ENCODE assay signal across 27 mouse cellular contexts in genomic region chr7:64166724-64167123, GRCm38 (mm10). TPM values are rescaled to one million over a fixed set of nuclear protein-coding genes. Genes with fewer than 3 reads are reported as not detected.
DNase-seq lines count a peak whose midpoint lies in the region; ATAC-seq and TF ChIP-seq lines count a peak whose summit lies in the region.
"Had no signal": no experiment of that assay in that cellular context is flagged by ENCODE, and none has a peak within 500 bp of the region (broad histone marks: within the 10 kb centered on the region; RNA-seq: fewer than 3 reads in every experiment).

No protein-coding gene starts in this region.

- no peak for ATAC-seq in heart, embryonic 12.5 days (ENCODE audit: insufficient number of reproducible peaks, low FRiP score)
- no peak for ATAC-seq in megakaryocyte, adult 5-6 weeks (ENCODE audit: poor library complexity, severe bottlenecking)
- peak; percentile 44; the same call in 1 of the 2 replicates for ATAC-seq in lung, embryonic 15.5 days (ENCODE audit: borderline replicate concordance, extremely low read depth, low FRiP score, low TSS enrichment)
- ATAC-seq: activated CD4-positive, CD25-positive, alpha-beta regulatory T cell, adult 4 months; forebrain, embryonic 15.5 days; hindbrain, embryonic 16.5 days; intestine, embryonic 16.5 days had no signal

- no peaks in the 10 kb centered on the region for H3K4me1 ChIP-seq in heart, embryonic 12.5 days (replicated peaks)
- H3K4me1 ChIP-seq in megakaryocyte, embryonic 14.5 days = peaks cover 25% of the 10 kb centered on the region
- no peaks in the 10 kb centered on the region for H3K4me1 ChIP-seq in lung, embryonic 15.5 days
- peaks cover 20% of the 10 kb centered on the region for H3K4me1 ChIP-seq in midbrain, embryonic 10.5 days
- H3K4me1 ChIP-seq: embryonic facial prominence, embryonic 13.5 days; forebrain, embryonic 15.5 days; liver, embryonic 13.5 days; stomach, embryonic 15.5 days had no signal

- no peaks in the 10 kb centered on the region for H3K79me2 ChIP-seq in myocyte (ENCODE audit: control insufficient read depth, insufficient read depth)

- DNase-seq in heart, adult 11 months = peak; percentile 94
- no peak for DNase-seq in midbrain, embryonic 10.5 days (ENCODE audit: low spot score)
- no peak for DNase-seq in layer of hippocampus, postnatal 10 days (ENCODE audit: low spot score in 2 of 2)
- DNase-seq: adrenal gland, postnatal 10 days; cerebellum, adult 11 months; cerebellum, postnatal 14 days; liver, embryonic 13.5 days; midbrain, embryonic 14.5 days; right cerebral cortex, postnatal 14 days; thymus, postnatal 14 days had no signal

- no peak overlapping the region for H3K4me3 ChIP-seq in heart, embryonic 12.5 days
- H3K4me3 ChIP-seq in megakaryocyte, embryonic 14.5 days (replicated peaks) = peak overlapping the region; percentile 31
- no peak overlapping the region for H3K4me3 ChIP-seq in lung, embryonic 15.5 days
- no peak overlapping the region for H3K4me3 ChIP-seq in myocyte
- H3K4me3 ChIP-seq in midbrain, embryonic 10.5 days = no peak overlapping the region
- H3K4me3 ChIP-seq: embryonic facial prominence, embryonic 13.5 days; forebrain, embryonic 15.5 days; limb, embryonic 13.5 days; liver, embryonic 13.5 days; neural tube, embryonic 15.5 days; stomach, embryonic 15.5 days had no signal

- H3K9ac ChIP-seq in heart, embryonic 12.5 days = no peak overlapping the region
- H3K9ac ChIP-seq in lung, embryonic 15.5 days = no peak overlapping the region
- H3K9ac ChIP-seq: embryonic facial prominence, embryonic 13.5 days; forebrain, embryonic 15.5 days; limb, embryonic 13.5 days; liver, embryonic 13.5 days; neural tube, embryonic 15.5 days; stomach, embryonic 15.5 days had no signal

- H3K9me3 ChIP-seq in heart, embryonic 12.5 days (replicated peaks) = no peaks in the 10 kb centered on the region
- no peaks in the 10 kb centered on the region for H3K9me3 ChIP-seq in megakaryocyte, embryonic 14.5 days
- no peaks in the 10 kb centered on the region for H3K9me3 ChIP-seq in lung, embryonic 15.5 days
- H3K9me3 ChIP-seq in midbrain, embryonic 10.5 days (replicated peaks) = no peaks in the 10 kb centered on the region
- H3K9me3 ChIP-seq: embryonic facial prominence, embryonic 13.5 days; forebrain, embryonic 15.5 days; G1E; limb, embryonic 13.5 days; liver, embryonic 13.5 days; neural tube, embryonic 15.5 days; stomach, embryonic 15.5 days had no signal

- no peak overlapping the region for H3K27ac ChIP-seq in heart, embryonic 12.5 days (ENCODE audit: poor library complexity, severe bottlenecking)
- no peak overlapping the region for H3K27ac ChIP-seq in lung, embryonic 15.5 days
- no peak overlapping the region for H3K27ac ChIP-seq in midbrain, embryonic 10.5 days (replicated peaks)
- H3K27ac ChIP-seq: embryonic facial prominence, embryonic 13.5 days; forebrain, embryonic 15.5 days; limb, embryonic 13.5 days; liver, embryonic 13.5 days; neural tube, embryonic 15.5 days; stomach, embryonic 15.5 days had no signal

- no peak overlapping the region for H3ac ChIP-seq in myocyte (ENCODE audit: control insufficient read depth, insufficient read length)

- H3K4me2 ChIP-seq in heart, embryonic 12.5 days = no peak overlapping the region
- H3K4me2 ChIP-seq in lung, embryonic 15.5 days = no peak overlapping the region
- H3K4me2 ChIP-seq in myocyte (ENCODE audit: low read depth) = no peak overlapping the region
- H3K4me2 ChIP-seq: embryonic facial prominence, embryonic 13.5 days; forebrain, embryonic 15.5 days; limb, embryonic 13.5 days; liver, embryonic 13.5 days; neural tube, embryonic 15.5 days; stomach, embryonic 15.5 days had no signal

- no peaks in the 10 kb centered on the region for H3K36me3 ChIP-seq in heart, embryonic 12.5 days
- no peaks in the 10 kb centered on the region for H3K36me3 ChIP-seq in megakaryocyte, embryonic 14.5 days (replicated peaks; ENCODE audit: low read length)
- no peaks in the 10 kb centered on the region for H3K36me3 ChIP-seq in lung, embryonic 15.5 days
- no peaks in the 10 kb centered on the region for H3K36me3 ChIP-seq in myocyte (ENCODE audit: control insufficient read depth, insufficient read depth)
- no peaks in the 10 kb centered on the region for H3K36me3 ChIP-seq in midbrain, embryonic 10.5 days
- H3K36me3 ChIP-seq: embryonic facial prominence, embryonic 13.5 days; forebrain, embryonic 15.5 days; G1E; limb, embryonic 13.5 days; liver, embryonic 13.5 days; neural tube, embryonic 15.5 days; stomach, embryonic 15.5 days had no signal

- TF ChIP-seq POLR2A in myocyte (IDR thresholded peaks at IDR 0.05; ENCODE audit: insufficient read length, low read depth) = no peak

- no peaks in the 10 kb centered on the region for H3K27me3 ChIP-seq in heart, embryonic 12.5 days (replicated peaks)
- H3K27me3 ChIP-seq in megakaryocyte, embryonic 14.5 days (replicated peaks) = peaks cover 5% of the 10 kb centered on the region
- H3K27me3 ChIP-seq in lung, embryonic 15.5 days = no peaks in the 10 kb centered on the region
- no peaks in the 10 kb centered on the region for H3K27me3 ChIP-seq in myocyte (ENCODE audit: control insufficient read depth, insufficient read depth, insufficient read length)
- H3K27me3 ChIP-seq in midbrain, embryonic 10.5 days (ENCODE audit: low read depth, poor library complexity, severe bottlenecking) = no peaks in the 10 kb centered on the region
- H3K27me3 ChIP-seq: embryonic facial prominence, embryonic 13.5 days; forebrain, embryonic 15.5 days; limb, embryonic 13.5 days; liver, embryonic 13.5 days; neural tube, embryonic 15.5 days; stomach, embryonic 15.5 days had no signal

TF ChIP-seq in myocyte, 11 proteins besides CTCF, POLR2A, EP300 and RAD21:
- TF ChIP-seq CEBPB (IDR thresholded peaks at IDR 0.05; ENCODE audit: insufficient read depth, poor library complexity, severe bottlenecking) (no peak), REST (IDR thresholded peaks at IDR 0.05; ENCODE audit: insufficient read depth, insufficient read length) (no peak), MYOG (IDR thresholded peaks at IDR 0.05; ENCODE audit: control insufficient read depth in 1 of 3, insufficient read depth in 1 of 3, insufficient read length in 2 of 3, low read depth in 2 of 3) (peak in 1 of 3 experiments; percentile 57), TCF3 (IDR thresholded peaks at IDR 0.05; ENCODE audit: insufficient read length, low read depth) (no peak), MYOD1 (IDR thresholded peaks at IDR 0.05; ENCODE audit: control insufficient read depth in 1 of 3, insufficient read length in 2 of 3, low read depth in 2 of 3) (peak; percentile 27 to 70 (median 67))

RNA-seq across cellular contexts. Expression of gene Trpm1, which starts 13.1 kb away (rescaled TPM):
- polyA plus RNA-seq in heart, embryonic 12.5 days (2016; fragmentation: Nextera tagmentation; extraction: Ambion mirVana) = not detected in 2 replicates
- polyA plus RNA-seq in megakaryocyte, embryonic 14.5 days (2012; ENCODE audit: insufficient read depth, low replicate concordance) = 0.16 TPM in 1 of 2 replicates, not detected in the other
- not detected in 2 replicates for total RNA-seq in megakaryocyte, adult 5-6 weeks (2015)
- total RNA-seq in megakaryocyte, adult 5-6 weeks (2017) = not detected in 2 replicates
- not detected in 2 replicates for polyA plus RNA-seq in lung, embryonic 15.5 days (2015; fragmentation: Nextera tagmentation; extraction: Ambion mirVana)
- 0.17 TPM for polyA plus RNA-seq in myocyte (2012; fragmentation: generic; extraction: Trizol)
- 0.41 and 6.1 TPM in 2 replicates for polyA plus RNA-seq in midbrain, embryonic 10.5 days (2016; fragmentation: Nextera tagmentation; extraction: Ambion mirVana)
- under 1 TPM; 0.11 TPM for total RNA-seq in layer of hippocampus, postnatal 10 days (2021)
- total RNA-seq: granulocyte monocyte progenitor cell, adult 5-6 weeks; hematopoietic stem cell, adult 5-6 weeks had no signal
- polyA plus RNA-seq: G1E; intestine, embryonic 16.5 days; large intestine, adult 2 months; liver, embryonic 13.5 days had no signal
